Mouse (Mus musculus) spleen, adult 2 months (tissue): ENCODE data around the gene Rtcb. TPM values are rescaled to one million over a fixed set of nuclear protein-coding genes. Genes with fewer than 3 reads are reported as not detected.

Experiments
- DNase-seq, 2 experiments: peaks; one replicate each; pipeline versions ENCODE4 v3.0.0 to v3.0.0-alpha.2; 2012 to 2021; ENCODE audit warnings: low spot score in 2 of 2, low read depth in 1 of 2
- H3K27ac ChIP-seq: fragments of 200-500 bp; 2 replicates; pipeline ENCODE4 v1.5.1; 2012; ENCODE audit warnings: low read length, inconsistent platforms; ENCODE audit not compliant: insufficient read depth
- H3K27me3 ChIP-seq: fragments of 200-500 bp; 2 replicates; pipeline ENCODE4 v1.6.1; 2012; ENCODE audit warnings: mild to moderate bottlenecking, moderate library complexity, low read length, inconsistent platforms; ENCODE audit not compliant: control insufficient read depth, insufficient read depth
- H3K36me3 ChIP-seq: fragments of 200-500 bp; 2 replicates; pipeline ENCODE4 v1.6.1; 2012; ENCODE audit warnings: mild to moderate bottlenecking, low read length, inconsistent platforms; ENCODE audit not compliant: control insufficient read depth, insufficient read depth
- H3K4me1 ChIP-seq: fragments of 200-500 bp; 2 replicates; pipeline ENCODE4 v1.6.1; 2011; ENCODE audit warnings: inconsistent platforms; ENCODE audit not compliant: control insufficient read depth, insufficient read depth, insufficient read length
- H3K4me3 ChIP-seq: fragments of 200-500 bp; 2 replicates; pipeline ENCODE4 v1.5.1; 2011; ENCODE audit warnings: mild to moderate bottlenecking, inconsistent platforms; ENCODE audit not compliant: insufficient read depth, insufficient read length; ENCODE audit errors: extremely low read depth
- CTCF ChIP-seq: fragments of 200-500 bp; IDR thresholded peaks from 2 replicates; pipeline ENCODE4 v1.5.1; 2011; ENCODE audit warnings: mild to moderate bottlenecking, inconsistent platforms; ENCODE audit not compliant: insufficient read depth, insufficient read length, insufficient replicate concordance; ENCODE audit errors: extremely low read depth
- POLR2A ChIP-seq: fragments of 200-500 bp; IDR thresholded peaks from 2 replicates; pipeline ENCODE4 v1.6.1; 2011; ENCODE audit warnings: low read depth, low read length, inconsistent platforms
- WGBS: fragments of 180-500 bp; shearing (Covaris S2); methylation state at CpG from one replicate; pipeline ENCODE4 v1.1.7; 2018; 5-methylcytosine and 5-hydroxymethylcytosine counted together
- polyA plus RNA-seq: library from polyadenylated mRNA; depleted of rRNA; stranded (reverse); fragments of >200 nt; gene quantifications from 2 replicates; pipeline ENCODE4 v1.2.3, GENCODE M21; 2012; rRNA removed

Gene Rtcb
- polyA plus RNA-seq, 1 experiment, result 38.2 TPM

GRCm38 (mm10) chr10:85916498-85917309 lies 40.9 kb downstream of the Rtcb start, which contains the start of gene Prdm4:
TSS of gene Prdm4 (minus strand) at chr10:85917142.
- Histone ChIP-seq H3K4me1 (no peaks in the 10 kb centered on the region), H3K27me3 (no peaks in the 10 kb centered on the region; the same call in 1 of the 2 replicates), H3K27ac (peak within 1 kb of the TSS; percentile 63), H3K36me3 (peaks cover 8% of the 10 kb centered on the region), H3K4me3 (peak within 1 kb of the TSS; percentile 82)
- under 1% methylated on average over 84 of the region's 90 CpGs for WGBS
- TF ChIP-seq CTCF (no peak), POLR2A (peak; percentile 16; the same call in 1 of the 2 replicates)
- peak; percentile 96 to 97 for DNase-seq

Other genes with a start within 250 kb of the Rtcb start
- 6.0 and 6.1 TPM in 2 replicates for gene Pwp1, start 128.3 kb downstream of the Rtcb start, polyA plus RNA-seq
- 14.1 and 21.9 TPM in 2 replicates for gene Prdm4, start 40.7 kb downstream of the Rtcb start, polyA plus RNA-seq
- gene Ascl4, start 30.1 kb downstream of the Rtcb start, polyA plus RNA-seq, result 0.07 and 0.09 TPM in 2 replicates
- not detected in 2 replicates for gene Bpifc, start 54.1 kb upstream of the Rtcb start, polyA plus RNA-seq
- gene Fbxo7, start 64.1 kb upstream of the Rtcb start, polyA plus RNA-seq, result 26.2 and 28.4 TPM in 2 replicates